Mouse (Mus musculus) neural tube, embryonic 12.5 days (tissue): ENCODE measurements around the gene Zfp319. TPM values are rescaled to one million over a fixed set of nuclear protein-coding genes. Genes with fewer than 3 reads are reported as not detected.

Experiments
- ATAC-seq: fragments of 200-750 bp; cut with Nextera tagmentation; 2 replicates; pipeline ENCODE4 v1.8.0; 2017; ENCODE audit warnings: low read depth, mild to moderate bottlenecking, moderate TSS enrichment, moderate library complexity; ENCODE audit not compliant: low FRiP score
- H3K27ac ChIP-seq: fragments of 300-500 bp; sonication (generic); 2 replicates; pipeline ENCODE4 v1.5.1; 2016
- H3K27me3 ChIP-seq: fragments of 300-500 bp; sonication (generic); replicated peaks from 2 replicates; pipeline ENCODE4 v1.6.1; 2016; ENCODE audit warnings: mild to moderate bottlenecking
- H3K36me3 ChIP-seq: fragments of 300-500 bp; sonication (generic); 2 replicates; pipeline ENCODE4 v1.6.1; 2016; ENCODE audit warnings: mild to moderate bottlenecking
- H3K4me1 ChIP-seq: fragments of 300-500 bp; sonication (generic); 2 replicates; pipeline ENCODE4 v1.6.1; 2016
- H3K4me2 ChIP-seq: fragments of 300-500 bp; sonication (generic); replicated peaks from 2 replicates; pipeline ENCODE4 v1.6.1; 2016; ENCODE audit warnings: mild to moderate bottlenecking
- H3K4me3 ChIP-seq: fragments of 300-500 bp; sonication (generic); 2 replicates; pipeline ENCODE4 v1.5.1; 2016
- H3K9ac ChIP-seq: fragments of 300-500 bp; sonication (generic); 2 replicates; pipeline ENCODE4 v1.6.1; 2016; ENCODE audit warnings: mild to moderate bottlenecking
- H3K9me3 ChIP-seq: fragments of 300-500 bp; sonication (generic); 2 replicates; pipeline ENCODE4 v1.6.1; 2016; ENCODE audit warnings: mild to moderate bottlenecking
- WGBS: fragments of 180-500 bp; shearing (Covaris S2); methylation state at CpG from one replicate; pipeline ENCODE4 v1.1.7; 2016; 5-methylcytosine and 5-hydroxymethylcytosine counted together
- polyA plus RNA-seq: library from polyadenylated mRNA; unstranded; fragments of >200 nt; fragmentation: Nextera tagmentation; extraction: Ambion mirVana; gene quantifications from 2 replicates; pipeline ENCODE4 v1.2.1, GENCODE M21; 2016

Zfp319 gene
- polyA plus RNA-seq, 1 experiment from 2014 or later = 20.5 TPM

- Histone ChIP-seq H3K36me3 (peaks cover 26% of the 10 kb centered on the region), H3K4me1 (peaks cover 8% of the 10 kb centered on the region), H3K4me2 (no peak overlapping the region), H3K9me3 (no peaks in the 10 kb centered on the region), H3K9ac (no peak overlapping the region), H3K4me3 (no peak overlapping the region), H3K27me3 (no peaks in the 10 kb centered on the region), H3K27ac (no peak overlapping the region)
- ATAC-seq = no peak
- WGBS = 21% methylated on average over 8 of the region's 8 CpGs
These were observed 15.1 kb upstream of the Zfp319 start for GRCm38 (mm10) chr8:95346643-95347545.

DNA sequence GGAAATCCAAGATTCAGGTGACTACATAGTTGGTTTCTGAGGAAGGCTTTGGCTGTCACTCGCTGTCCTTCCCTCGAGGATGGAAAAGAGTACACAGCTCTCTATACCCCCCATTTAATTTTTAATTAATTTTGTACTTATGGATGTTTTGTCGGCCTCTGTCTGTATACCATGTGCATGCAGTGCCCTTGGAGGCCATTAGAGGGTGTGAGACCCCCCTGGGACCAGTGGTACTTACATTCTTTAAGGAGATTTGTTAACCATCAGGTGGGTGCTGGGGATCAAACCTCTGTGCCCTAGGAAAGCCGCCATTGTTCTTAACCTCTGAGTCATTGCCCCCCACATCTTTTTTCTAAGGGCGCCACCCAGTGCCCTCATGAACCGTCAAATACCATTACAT lies 12.9 kb upstream of the Zfp319 start:
- no peak overlapping the region for H3K9ac ChIP-seq
- no peak overlapping the region for H3K4me3 ChIP-seq
- ATAC-seq = no peak
- H3K9me3 ChIP-seq = no peaks in the 10 kb centered on the region
- H3K4me2 ChIP-seq = no peak overlapping the region
- H3K36me3 ChIP-seq = peaks cover 45% of the 10 kb centered on the region
- H3K27me3 ChIP-seq = no peaks in the 10 kb centered on the region
- WGBS = 84% methylated on average over 6 of the region's 6 CpGs
- H3K27ac ChIP-seq = no peak overlapping the region
- peaks cover 4% of the 10 kb centered on the region; the same call in 1 of the 2 replicates for H3K4me1 ChIP-seq

DNA sequence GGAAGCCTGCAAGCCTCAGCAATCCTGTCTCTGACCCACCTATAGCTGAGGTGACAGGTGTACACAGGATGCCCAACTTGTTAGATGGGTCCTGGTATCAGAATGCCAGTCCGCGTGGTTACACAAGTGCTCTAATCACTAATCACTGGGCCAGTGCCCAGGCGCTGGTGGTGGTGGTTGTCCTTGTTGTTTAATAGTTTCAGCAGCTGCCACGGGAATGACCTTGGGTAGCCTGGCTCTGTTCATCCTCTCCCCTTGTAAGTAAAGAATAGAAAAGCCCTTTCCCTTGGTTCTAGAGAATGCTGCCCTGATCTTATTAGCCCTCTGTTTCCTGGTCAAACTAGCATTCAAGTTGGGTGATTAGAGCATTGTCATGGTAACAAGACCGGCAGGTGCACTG lies 10.0 kb upstream of the Zfp319 start:
- no peaks in the 10 kb centered on the region for H3K9me3 ChIP-seq
- H3K27ac ChIP-seq = no peak overlapping the region
- ATAC-seq = no peak
- no peak overlapping the region for H3K9ac ChIP-seq
- peaks cover 55% of the 10 kb centered on the region for H3K36me3 ChIP-seq
- no peak overlapping the region for H3K4me3 ChIP-seq
- WGBS = 75% methylated on average over 5 of the region's 5 CpGs
- no peak overlapping the region for H3K4me2 ChIP-seq
- no peaks in the 10 kb centered on the region for H3K4me1 ChIP-seq
- no peaks in the 10 kb centered on the region for H3K27me3 ChIP-seq

DNA sequence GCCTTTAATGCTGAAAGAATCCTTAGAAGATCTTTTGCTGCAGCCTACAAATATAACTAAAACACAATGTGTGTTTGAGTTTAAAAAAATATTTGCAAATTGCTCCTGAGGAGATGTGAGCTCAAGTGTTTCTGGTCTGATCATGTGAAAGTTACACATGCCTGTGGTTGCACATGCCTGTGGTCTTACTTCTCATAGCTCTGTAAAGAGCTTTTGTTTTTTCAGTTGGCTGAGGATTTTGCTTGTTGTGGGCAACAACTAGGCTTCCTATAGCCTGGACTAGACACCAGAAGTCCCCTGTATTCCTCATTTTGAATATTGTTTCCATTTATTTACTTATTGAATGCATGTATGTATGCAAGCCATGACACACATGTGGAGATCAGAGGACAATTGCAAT lies 4.6 kb upstream of the Zfp319 start:
- no peak overlapping the region for H3K27ac ChIP-seq

DNA sequence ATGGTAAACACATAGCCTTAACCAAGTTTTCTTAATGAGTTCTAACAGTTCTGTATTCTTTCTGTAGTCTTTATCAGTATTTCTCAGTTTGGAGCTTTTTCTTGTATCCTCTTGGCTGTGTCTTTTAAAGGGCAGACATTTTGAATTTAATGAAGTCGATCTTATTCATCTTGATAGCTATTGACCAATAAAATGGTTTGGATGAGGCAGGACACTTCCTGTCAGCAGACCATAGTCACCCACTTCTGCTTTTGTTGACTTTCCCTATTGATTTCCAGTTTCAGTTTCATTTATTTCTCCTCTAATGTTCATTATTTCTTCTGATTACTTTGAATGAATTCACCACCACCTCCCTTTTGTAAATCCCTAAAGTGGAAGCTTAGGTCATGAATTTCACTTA lies 4.0 kb upstream of the Zfp319 start:
- Histone ChIP-seq H3K36me3 (peaks cover 20% of the 10 kb centered on the region; the same call in 1 of the 2 replicates), H3K27me3 (no peaks in the 10 kb centered on the region)
- no peak for ATAC-seq

More for the DNA sequence above, 4.6 kb upstream of the Zfp319 start:
- no peaks in the 10 kb centered on the region for H3K27me3 ChIP-seq
- no peaks in the 10 kb centered on the region for H3K9me3 ChIP-seq
- no peak overlapping the region for H3K9ac ChIP-seq
- H3K36me3 ChIP-seq = peaks cover 24% of the 10 kb centered on the region; the same call in 1 of the 2 replicates
- H3K4me2 ChIP-seq = no peak overlapping the region
- ATAC-seq = no peak
- H3K4me3 ChIP-seq = no peak overlapping the region
- H3K4me1 ChIP-seq = no peaks in the 10 kb centered on the region

GRCm38 (mm10) chr8:95332437-95333199 lies 868 bp upstream of the Zfp319 start:
- H3K27me3 ChIP-seq = no peaks in the 10 kb centered on the region
- H3K4me2 ChIP-seq = peak overlapping the region; percentile 89
- H3K4me3 ChIP-seq = peak overlapping the region; percentile 85
- peaks cover 29% of the 10 kb centered on the region for H3K4me1 ChIP-seq
- peaks cover 20% of the 10 kb centered on the region for H3K36me3 ChIP-seq
- peak overlapping the region; percentile 93 for H3K9ac ChIP-seq
- ATAC-seq = peak; percentile 22; the same call in 1 of the 2 replicates
- no peaks in the 10 kb centered on the region for H3K9me3 ChIP-seq
- H3K27ac ChIP-seq = peak overlapping the region; percentile 97
- 27% methylated on average over 21 of the region's 21 CpGs for WGBS

More for the DNA sequence above, 4.0 kb upstream of the Zfp319 start:
- 91% methylated on average over 1 of the region's 1 CpGs for WGBS
- H3K9ac ChIP-seq = no peak overlapping the region
- no peaks in the 10 kb centered on the region for H3K9me3 ChIP-seq
- H3K4me1 ChIP-seq = peaks cover 2% of the 10 kb centered on the region
- no peak overlapping the region for H3K4me3 ChIP-seq
- H3K27ac ChIP-seq = no peak overlapping the region
- no peak overlapping the region for H3K4me2 ChIP-seq

DNA sequence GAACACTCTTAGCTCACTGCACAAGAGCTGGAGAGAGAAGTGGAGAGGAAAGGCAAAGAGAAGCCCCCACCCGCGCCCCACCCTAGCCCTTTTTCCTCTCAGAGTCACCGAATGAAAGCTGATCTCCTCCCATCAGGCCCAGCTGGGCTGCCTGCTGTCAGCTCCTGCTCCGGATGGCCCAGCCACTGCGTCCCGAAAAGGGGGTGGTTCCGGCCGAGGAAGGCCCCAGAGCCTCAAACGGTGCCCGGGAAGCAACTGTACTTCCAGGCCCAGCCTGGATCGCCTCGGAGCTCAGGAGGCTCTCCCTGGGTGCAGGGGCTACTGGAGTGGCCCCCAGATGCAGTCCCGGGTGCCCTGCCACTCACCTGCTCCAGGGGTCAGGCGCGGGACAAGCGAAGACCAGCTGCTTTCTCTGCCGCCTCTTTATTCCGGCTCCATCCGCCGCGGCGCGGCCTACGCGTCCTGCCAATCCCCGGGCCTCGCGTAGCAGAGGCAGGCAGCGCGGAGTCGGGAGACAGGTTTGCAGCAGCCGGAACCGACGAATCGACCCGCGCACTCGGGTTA lies 512 bp downstream of the Zfp319 start:
- no peaks in the 10 kb centered on the region for H3K27me3 ChIP-seq
- peak overlapping the region; percentile 89 for H3K4me2 ChIP-seq
- H3K9ac ChIP-seq = peak overlapping the region; percentile 93
- WGBS = under 1% methylated on average over 38 of the region's 38 CpGs
- ATAC-seq = peak; percentile 57
- H3K9me3 ChIP-seq = no peaks in the 10 kb centered on the region
- peak overlapping the region; percentile 85 for H3K4me3 ChIP-seq
- peak overlapping the region; percentile 97 for H3K27ac ChIP-seq
- peaks cover 34% of the 10 kb centered on the region for H3K36me3 ChIP-seq
- peaks cover 39% of the 10 kb centered on the region for H3K4me1 ChIP-seq

DNA sequence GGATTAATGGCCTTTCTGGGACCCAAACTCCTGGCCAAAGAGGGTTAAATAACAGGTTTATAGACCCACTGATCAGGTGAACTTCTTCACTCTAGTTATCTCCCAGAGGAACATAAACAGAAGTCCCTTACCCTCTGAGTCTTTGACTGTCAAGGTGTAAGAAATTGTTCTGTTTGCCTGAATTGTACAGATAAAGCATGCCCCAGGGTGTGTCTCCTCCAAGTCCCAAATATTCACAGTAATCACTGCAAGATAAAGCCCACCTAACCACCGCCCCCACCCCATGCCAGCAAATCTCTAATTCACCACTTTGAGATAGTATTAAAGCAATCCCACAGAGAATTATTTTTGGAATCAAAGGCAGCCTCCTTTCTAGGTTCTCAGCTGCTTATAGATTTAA lies 1.4 kb downstream of the Zfp319 start:
- Histone ChIP-seq H3K9me3 (no peaks in the 10 kb centered on the region), H3K36me3 (peaks cover 42% of the 10 kb centered on the region), H3K27ac (no peak overlapping the region), H3K4me1 (peaks cover 40% of the 10 kb centered on the region), H3K4me3 (peak overlapping the region; percentile 85), H3K4me2 (peak overlapping the region; percentile 89), H3K27me3 (no peaks in the 10 kb centered on the region), H3K9ac (peak overlapping the region; percentile 93)
- WGBS = 87% methylated on average over 1 of the region's 1 CpGs
- ATAC-seq = no peak

- no peak overlapping the region for H3K4me3 ChIP-seq
- ATAC-seq = no peak
- H3K36me3 ChIP-seq = peaks cover 54% of the 10 kb centered on the region
- H3K4me2 ChIP-seq = no peak overlapping the region
- peaks cover 40% of the 10 kb centered on the region for H3K4me1 ChIP-seq
- H3K9ac ChIP-seq = no peak overlapping the region
- no peaks in the 10 kb centered on the region for H3K9me3 ChIP-seq
- no peaks in the 10 kb centered on the region for H3K27me3 ChIP-seq
- 87% methylated on average over 46 of the region's 46 CpGs for WGBS
- H3K27ac ChIP-seq = no peak overlapping the region
These were observed 3.8 kb downstream of the Zfp319 start for GRCm38 (mm10) chr8:95327866-95328465.

DNA sequence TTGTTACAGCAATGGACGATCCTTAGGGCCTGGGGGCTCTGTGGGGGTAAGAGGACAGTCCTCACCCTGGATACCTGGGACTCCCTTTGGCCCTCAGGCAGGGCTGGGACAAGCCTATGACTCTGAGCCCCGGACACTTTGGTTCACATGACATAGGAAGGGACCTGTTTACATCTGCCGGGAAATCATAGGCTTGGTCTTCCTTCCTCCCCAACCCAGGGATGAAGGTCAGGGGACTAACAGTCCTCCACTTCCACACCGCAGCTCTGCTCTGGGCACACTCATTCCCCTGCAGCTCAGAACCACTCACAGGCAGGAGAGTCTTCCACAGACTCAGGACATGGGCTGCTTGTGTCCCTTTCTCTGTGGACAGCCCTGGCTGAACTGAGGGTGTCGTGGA lies 4.9 kb downstream of the Zfp319 start:
- H3K9me3 ChIP-seq = no peaks in the 10 kb centered on the region
- H3K9ac ChIP-seq = no peak overlapping the region
- peaks cover 54% of the 10 kb centered on the region for H3K36me3 ChIP-seq

GRCm38 (mm10) chr8:95324646-95325045 lies 7.1 kb downstream of the Zfp319 start:
- peaks cover 37% of the 10 kb centered on the region for H3K4me1 ChIP-seq
- ATAC-seq = no peak
- WGBS = 59% methylated on average over 5 of the region's 5 CpGs
- H3K27ac ChIP-seq = no peak overlapping the region
- peaks cover 5% of the 10 kb centered on the region; the same call in 1 of the 2 replicates for H3K27me3 ChIP-seq
- no peak overlapping the region for H3K4me3 ChIP-seq
- no peak overlapping the region for H3K4me2 ChIP-seq
- no peak overlapping the region for H3K9ac ChIP-seq
- no peaks in the 10 kb centered on the region for H3K9me3 ChIP-seq
- peaks cover 54% of the 10 kb centered on the region for H3K36me3 ChIP-seq

More for the DNA sequence above, 4.9 kb downstream of the Zfp319 start:
- H3K27ac ChIP-seq = no peak overlapping the region
- H3K27me3 ChIP-seq = no peaks in the 10 kb centered on the region
- no peak overlapping the region for H3K4me2 ChIP-seq
- peaks cover 40% of the 10 kb centered on the region for H3K4me1 ChIP-seq
- no peak overlapping the region for H3K4me3 ChIP-seq
- ATAC-seq = no peak
- WGBS = 83% methylated on average over 5 of the region's 5 CpGs
